Mouse (Mus musculus): ENCODE results near the gene Grik2.
A peak's percentile ranks its signal among the peaks of the same experiment; 100 is the strongest.

The Grik2 gene

GRCm38 (mm10) chr10:49788381-49788906 lies at the start of gene Grik2:
Gene Grik2 (minus strand): TSS chr10:49788766.
- peak; percentile 49 for DNase-seq (ENCODE audit: low read depth, low spot score)

DNA sequence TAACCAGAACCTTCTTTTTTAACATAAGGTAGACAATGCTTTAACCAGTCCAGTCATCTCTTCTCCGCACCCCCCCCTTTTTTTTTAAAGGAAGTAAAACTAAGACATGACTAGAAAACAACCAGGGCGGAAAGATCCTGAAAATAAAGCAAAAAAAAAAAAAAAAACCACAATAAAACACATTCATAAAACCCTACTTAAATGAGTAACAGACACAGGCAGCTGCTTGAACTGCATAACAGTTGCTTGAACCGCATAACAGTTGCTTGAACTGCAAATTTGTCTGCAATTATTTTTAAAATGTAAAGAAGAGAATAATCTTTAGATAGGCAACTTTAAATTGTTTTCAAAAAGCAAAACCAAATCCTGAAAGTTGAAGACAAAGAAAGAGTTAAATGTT lies 45.8 kb upstream of the Grik2 start:
- DNase-seq (ENCODE audit: low read depth, low spot score) = no peak

DNA sequence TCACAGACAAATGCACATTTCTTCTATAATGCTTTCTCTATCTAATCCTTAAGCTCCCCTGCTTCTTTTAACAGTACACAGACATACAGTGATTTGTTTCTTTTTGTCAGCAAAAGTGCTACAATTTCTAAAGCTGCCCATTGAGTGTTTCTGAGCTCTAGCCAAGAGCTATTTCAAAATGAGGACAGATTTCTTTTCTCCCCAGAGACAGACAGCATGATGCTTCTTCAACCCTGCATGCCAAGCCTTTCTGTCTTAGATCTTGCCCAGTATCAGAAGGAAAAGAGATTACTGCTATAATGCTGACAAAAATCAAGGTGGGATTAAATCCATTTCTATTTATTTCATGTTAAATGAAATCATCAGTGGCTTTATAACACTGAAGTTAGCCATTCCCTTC lies 18.7 kb upstream of the Grik2 start:
- no peak for DNase-seq (ENCODE audit: low read depth, low spot score)

GRCm38 (mm10) chr10:49801001-49801400 lies 12.4 kb upstream of the Grik2 start:
- no peak for DNase-seq (ENCODE audit: low read depth, low spot score)

DNA sequence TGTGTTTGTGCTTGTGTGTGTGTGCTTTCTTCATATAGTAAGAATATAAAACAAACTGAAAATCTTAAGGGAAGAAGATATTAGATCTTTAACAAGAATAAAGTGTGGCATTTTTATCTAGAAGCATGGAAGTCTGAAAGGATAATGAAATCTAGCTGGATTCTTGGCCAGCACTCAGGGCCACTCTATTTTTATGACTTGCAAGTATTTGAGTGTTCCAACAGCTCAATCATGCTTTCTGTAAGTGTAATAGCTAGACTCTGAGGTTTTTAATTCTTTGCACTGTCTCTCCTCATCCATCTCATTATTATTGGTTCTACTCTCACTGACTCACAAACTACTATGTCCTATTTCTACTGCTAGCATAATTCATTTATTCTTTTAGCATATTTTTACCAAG lies 5.6 kb upstream of the Grik2 start:
- DNase-seq (ENCODE audit: low read depth, low spot score) = no peak

DNA sequence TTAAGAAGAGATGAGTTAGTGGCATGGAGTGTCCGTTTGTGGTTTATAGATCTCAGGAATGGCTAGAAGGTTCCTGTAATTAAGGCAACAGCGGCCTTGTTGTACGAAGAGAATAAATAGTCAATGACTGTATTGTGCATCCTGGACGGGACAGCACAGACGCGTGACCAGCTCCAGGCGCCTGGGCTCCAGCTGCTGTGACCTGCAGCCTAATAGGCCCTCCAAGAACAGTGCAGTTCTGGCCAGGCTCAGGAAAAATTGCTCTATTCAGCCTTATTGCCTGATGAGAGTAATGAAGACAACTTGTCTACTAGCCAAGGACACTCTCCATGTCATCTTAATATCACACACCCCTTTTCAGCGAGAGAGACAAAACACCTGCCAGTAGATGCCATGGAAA lies 1.8 kb upstream of the Grik2 start:
- DNase-seq (ENCODE audit: low read depth, low spot score) = no peak

DNA sequence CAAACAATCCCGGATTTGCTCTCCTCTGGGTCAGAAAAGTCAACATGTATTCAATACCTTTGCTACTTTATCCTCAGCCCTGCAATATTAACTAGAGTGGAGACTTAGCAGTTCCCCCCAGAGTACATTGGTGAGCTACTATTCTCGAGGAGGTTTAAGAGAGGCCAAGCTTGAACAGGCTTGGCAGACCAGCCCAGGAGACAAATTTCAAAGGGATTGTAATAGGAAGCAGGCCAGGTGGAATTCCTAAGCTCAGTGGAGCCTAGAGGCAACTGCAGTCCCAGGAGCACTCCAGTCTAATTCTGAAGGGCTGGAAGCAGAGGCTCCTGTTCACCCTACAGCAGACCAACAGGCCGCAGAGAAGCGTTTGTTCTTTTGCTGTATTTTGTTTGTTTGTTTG lies 1.1 kb upstream of the Grik2 start:
- no peak for DNase-seq (ENCODE audit: low read depth, low spot score)

GRCm38 (mm10) chr10:49788914-49789313 lies 348 bp upstream of the Grik2 start:
- no peak for DNase-seq (ENCODE audit: low read depth, low spot score)

- DNase-seq (ENCODE audit: low read depth, low spot score) = no peak
Measured at GRCm38 (mm10) chr10:49786630-49787029, 1.9 kb downstream of the Grik2 start.

GRCm38 (mm10) chr10:49785477-49785876 lies 3.1 kb downstream of the Grik2 start:
- DNase-seq (ENCODE audit: low read depth, low spot score) = no peak

- no peak for DNase-seq (ENCODE audit: low read depth, low spot score)
Measured at GRCm38 (mm10) chr10:49784831-49785230, 3.7 kb downstream of the Grik2 start.

- DNase-seq (ENCODE audit: low read depth, low spot score) = peak; percentile 20
Measured at GRCm38 (mm10) chr10:49782741-49783691, 5.5 kb downstream of the Grik2 start.

GRCm38 (mm10) chr10:49782061-49782460 lies 6.5 kb downstream of the Grik2 start:
- DNase-seq (ENCODE audit: low read depth, low spot score) = no peak

DNA sequence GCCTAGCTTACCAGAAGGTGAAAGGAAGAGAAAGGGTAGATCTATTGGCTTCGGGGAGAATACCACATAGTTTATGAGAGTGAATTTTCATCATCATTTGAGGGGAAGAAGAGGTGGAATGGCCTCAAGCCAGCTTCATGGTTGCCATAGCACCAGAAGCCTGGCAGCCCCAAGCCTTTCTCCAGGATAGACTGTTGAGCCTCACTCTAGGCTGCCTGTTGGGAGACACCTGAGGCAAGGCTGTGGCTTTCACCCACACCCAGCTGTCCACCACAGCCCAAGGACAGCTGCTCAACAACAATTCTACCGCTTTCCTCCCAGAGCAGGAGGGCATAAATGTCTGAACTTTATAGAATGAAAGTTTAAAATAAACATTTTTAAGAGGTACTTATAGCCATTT lies 8.1 kb downstream of the Grik2 start:
- no peak for DNase-seq (ENCODE audit: low read depth, low spot score)

GRCm38 (mm10) chr10:49768897-49769296 lies 19.7 kb downstream of the Grik2 start:
- DNase-seq (ENCODE audit: low read depth, low spot score) = no peak

- DNase-seq (ENCODE audit: low read depth, low spot score) = no peak
Measured at GRCm38 (mm10) chr10:49767556-49767955, 21.0 kb downstream of the Grik2 start.

- DNase-seq (ENCODE audit: low read depth, low spot score) = no peak
Measured at GRCm38 (mm10) chr10:49762607-49763006, 26.0 kb downstream of the Grik2 start.

DNA sequence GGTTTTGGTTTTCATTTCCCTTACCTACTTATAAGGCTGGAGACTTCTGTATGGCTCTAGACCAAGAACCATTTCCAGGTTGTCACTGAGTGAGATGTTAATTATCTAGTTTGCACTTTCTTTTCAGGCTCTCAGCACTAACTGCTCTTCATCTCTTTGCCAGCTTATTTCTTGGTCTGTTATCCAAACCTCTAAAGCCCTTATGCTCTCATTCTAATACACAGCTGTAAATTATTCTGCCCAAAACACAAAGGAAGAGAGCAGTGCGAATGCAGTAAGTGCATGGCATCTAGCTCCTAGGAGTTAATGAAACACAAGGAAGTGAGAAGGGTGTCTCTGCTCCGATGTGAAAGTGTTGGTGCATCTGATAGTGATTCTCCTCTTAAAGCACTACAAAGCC lies 36.8 kb downstream of the Grik2 start:
- no peak for DNase-seq (ENCODE audit: low read depth, low spot score)

- no peak for DNase-seq (ENCODE audit: low read depth, low spot score)
Measured at GRCm38 (mm10) chr10:49731841-49732240, 56.7 kb downstream of the Grik2 start.

GRCm38 (mm10) chr10:49723706-49724105 lies 64.9 kb downstream of the Grik2 start:
- DNase-seq (ENCODE audit: low read depth, low spot score) = no peak

DNA sequence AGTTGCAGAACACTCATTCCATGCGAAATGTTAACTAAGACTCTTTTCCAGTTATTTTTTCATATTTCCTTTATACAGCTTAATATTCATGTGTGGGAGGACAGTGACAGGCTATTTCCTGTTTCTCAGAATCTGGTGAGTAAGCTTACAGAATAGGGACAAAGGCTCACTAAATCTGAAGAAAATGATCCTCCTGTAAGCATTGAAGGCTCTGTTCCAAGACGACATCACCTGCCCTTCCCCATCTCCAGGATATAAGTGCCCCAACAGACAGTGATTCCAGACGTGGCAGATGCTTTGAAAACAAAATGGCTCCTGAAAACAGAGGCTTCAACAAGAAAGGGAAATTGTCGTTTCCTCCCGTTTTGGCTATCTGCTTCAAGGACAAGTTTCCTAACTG lies 71.7 kb downstream of the Grik2 start:
- DNase-seq (ENCODE audit: low read depth, low spot score) = no peak

DNA sequence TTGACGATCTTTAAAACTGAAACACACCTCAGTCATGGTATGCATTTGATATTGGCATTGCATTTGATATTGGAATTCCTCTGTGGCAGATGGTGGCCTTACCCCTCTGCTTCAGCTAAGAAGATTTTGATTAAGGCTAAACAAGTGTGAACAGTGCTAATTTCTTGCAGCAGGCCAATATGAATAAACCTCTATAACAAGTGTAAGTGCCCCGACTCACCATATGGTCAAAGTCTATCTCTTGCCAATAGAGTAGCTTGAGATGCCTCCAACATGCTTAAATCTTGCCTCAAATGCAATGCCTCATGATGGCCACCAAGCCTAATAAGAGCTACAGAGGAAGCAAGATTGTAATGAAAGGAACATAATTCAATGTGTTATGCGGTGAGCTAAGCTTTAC lies 78.8 kb downstream of the Grik2 start:
- DNase-seq (ENCODE audit: low read depth, low spot score) = no peak

- no peak for DNase-seq (ENCODE audit: low read depth, low spot score)
Measured at GRCm38 (mm10) chr10:49704446-49704845, 84.1 kb downstream of the Grik2 start.
